Comparison of ENCODE assay signal across 16 mouse cellular contexts in the genomic region with DNA sequence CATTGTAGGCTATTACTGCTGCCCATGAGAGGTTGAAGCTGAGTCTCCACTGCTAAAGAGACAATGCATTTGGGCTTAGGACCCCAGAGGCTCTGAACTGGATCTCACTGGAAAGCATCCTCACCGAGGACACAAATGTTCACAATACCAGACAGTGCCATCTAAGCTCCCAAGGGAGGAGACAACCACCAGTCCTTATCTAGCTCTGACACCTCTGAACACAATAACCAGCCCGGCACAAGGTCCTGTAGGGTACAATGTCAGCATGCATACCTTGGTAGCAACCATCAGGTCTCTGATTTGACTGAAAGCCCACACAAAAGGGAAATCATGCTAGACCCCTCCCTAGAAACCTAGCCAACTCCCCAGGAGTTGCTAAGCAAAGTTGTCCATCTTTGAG.
"Had no signal": no experiment of that assay in that cellular context is flagged by ENCODE, and none has a peak within 500 bp of the region (broad histone marks: within the 10 kb centered on the region; RNA-seq: fewer than 3 reads in every experiment).

No protein-coding gene starts in this region.

- DNase-seq: lung, adult 2 months; lung, postnatal 14 days; lung, postnatal 36 days; right cerebral cortex, postnatal 14 days; thymus, adult 2 months; thymus, postnatal 25 days; thymus, postnatal 4 days had no signal

- H3K27me3 ChIP-seq: lung, embryonic 15.5 days; midbrain, embryonic 13.5 days; midbrain, embryonic 15.5 days; neural tube, embryonic 12.5 days; stomach, embryonic 15.5 days had no signal

- H3K4me2 ChIP-seq: lung, embryonic 15.5 days; midbrain, embryonic 11.5 days; midbrain, embryonic 13.5 days; midbrain, embryonic 15.5 days; neural tube, embryonic 12.5 days; stomach, embryonic 15.5 days had no signal

- H3K9ac ChIP-seq: lung, embryonic 15.5 days; midbrain, embryonic 13.5 days; midbrain, embryonic 15.5 days; neural tube, embryonic 12.5 days; stomach, embryonic 15.5 days had no signal

- H3K4me3 ChIP-seq: lung, embryonic 15.5 days; midbrain, embryonic 13.5 days; midbrain, embryonic 15.5 days; neural tube, embryonic 12.5 days; stomach, embryonic 15.5 days had no signal

- H3K27ac ChIP-seq: lung, embryonic 15.5 days; macrophage; midbrain, embryonic 13.5 days; midbrain, embryonic 15.5 days; neural tube, embryonic 12.5 days; stomach, embryonic 15.5 days; stomach, postnatal 0 days had no signal

- H3K4me1 ChIP-seq: lung, embryonic 15.5 days; midbrain, embryonic 13.5 days; neural tube, embryonic 12.5 days; stomach, embryonic 15.5 days had no signal

- ATAC-seq: lung, postnatal 0 days; midbrain, embryonic 13.5 days; midbrain, embryonic 15.5 days had no signal

- H3K9me3 ChIP-seq: lung, embryonic 15.5 days; midbrain, embryonic 13.5 days; midbrain, embryonic 15.5 days; neural tube, embryonic 12.5 days; stomach, embryonic 15.5 days had no signal
